Mouse (Mus musculus): ENCODE measurements around the gene Kcng1. TPM values are rescaled to one million over a fixed set of nuclear protein-coding genes. Genes with fewer than 3 reads are reported as not detected.

Gene Kcng1
- polyA plus RNA-seq, 1 experiment from 2014 or later = 2.1 TPM

- Histone ChIP-seq H3K27ac (ENCODE audit: poor library complexity, severe bottlenecking) (no peak overlapping the region), H3K36me3 (no peaks in the 10 kb centered on the region), H3K9me3 (replicated peaks) (peaks cover 9% of the 10 kb centered on the region), H3K4me3 (no peak overlapping the region), H3K27me3 (replicated peaks) (peaks cover 78% of the 10 kb centered on the region), H3K4me1 (replicated peaks) (peaks cover 16% of the 10 kb centered on the region), H3K4me2 (peak overlapping the region; percentile 33), H3K9ac (no peak overlapping the region)
- 15% methylated on average over 6 of the region's 6 CpGs for WGBS
- no peak for ATAC-seq (ENCODE audit: insufficient number of reproducible peaks, low FRiP score)
These were observed 11.0 kb upstream of the Kcng1 start for GRCm38 (mm10) chr2:168292521-168292920.

DNA sequence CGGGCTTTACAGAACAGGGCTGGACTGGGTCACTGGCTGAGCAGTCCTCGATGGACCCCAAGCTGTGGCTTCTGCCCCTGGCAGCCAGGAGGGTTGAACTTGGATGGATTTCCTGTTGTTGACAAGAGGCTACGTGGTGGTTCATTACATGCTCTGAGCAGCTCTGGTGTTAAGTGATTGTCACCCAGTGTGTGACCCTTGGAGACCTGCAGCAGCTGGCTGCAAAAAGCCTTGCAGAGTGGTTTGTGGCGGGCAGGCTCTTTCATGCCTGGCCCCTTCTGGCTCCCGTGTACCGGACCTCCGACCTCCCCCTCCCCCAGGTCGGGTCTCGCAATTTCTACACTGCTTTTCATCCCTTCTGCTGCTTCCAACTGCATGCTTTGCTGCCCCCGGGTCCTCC is 10.5 kb upstream of the Kcng1 start:
- Histone ChIP-seq H3K4me3 (no peak overlapping the region), H3K4me2 (peak overlapping the region; percentile 33)
- WGBS = 12% methylated on average over 10 of the region's 10 CpGs

DNA sequence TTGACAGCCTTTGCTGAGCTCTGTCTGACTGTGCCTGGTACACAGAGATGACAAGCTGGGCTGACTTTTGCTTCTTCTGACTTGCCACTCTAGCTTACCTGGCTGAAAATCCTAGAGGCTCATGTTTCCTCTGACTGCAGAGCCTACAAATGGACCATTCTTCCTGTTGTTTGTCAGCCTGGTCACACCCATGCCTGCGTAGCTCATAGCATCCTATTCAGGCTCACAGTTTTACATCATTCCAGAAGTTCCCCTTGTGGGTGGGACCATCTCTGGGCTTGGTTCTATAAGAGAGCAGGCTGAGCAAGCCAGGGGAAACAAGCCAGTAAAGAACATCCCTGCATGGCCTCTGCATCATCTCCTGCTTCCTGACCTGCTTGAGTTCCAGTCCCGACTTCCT is 8.3 kb upstream of the Kcng1 start:
- no peak overlapping the region for H3K4me2 ChIP-seq
- H3K27ac ChIP-seq (ENCODE audit: poor library complexity, severe bottlenecking) = no peak overlapping the region
- no peak for ATAC-seq (ENCODE audit: insufficient number of reproducible peaks, low FRiP score)
- peaks cover 94% of the 10 kb centered on the region for H3K27me3 ChIP-seq (replicated peaks)
- H3K4me3 ChIP-seq = no peak overlapping the region
- peaks cover 24% of the 10 kb centered on the region for H3K4me1 ChIP-seq (replicated peaks)
- H3K36me3 ChIP-seq = no peaks in the 10 kb centered on the region
- H3K9me3 ChIP-seq (replicated peaks) = peaks cover 21% of the 10 kb centered on the region
- H3K9ac ChIP-seq = no peak overlapping the region
- WGBS = 77% methylated on average over 2 of the region's 2 CpGs

More for the DNA sequence above, 10.5 kb upstream of the Kcng1 start:
- peaks cover 9% of the 10 kb centered on the region for H3K9me3 ChIP-seq (replicated peaks)
- ATAC-seq (ENCODE audit: insufficient number of reproducible peaks, low FRiP score) = no peak
- peaks cover 18% of the 10 kb centered on the region for H3K4me1 ChIP-seq (replicated peaks)
- H3K27ac ChIP-seq (ENCODE audit: poor library complexity, severe bottlenecking) = no peak overlapping the region
- H3K36me3 ChIP-seq = no peaks in the 10 kb centered on the region
- H3K27me3 ChIP-seq (replicated peaks) = peaks cover 82% of the 10 kb centered on the region
- no peak overlapping the region for H3K9ac ChIP-seq

GRCm38 (mm10) chr2:168289016-168289415 is 7.5 kb upstream of the Kcng1 start:
- no peak overlapping the region for H3K4me2 ChIP-seq
- H3K27me3 ChIP-seq (replicated peaks) = peaks cover 90% of the 10 kb centered on the region
- ATAC-seq (ENCODE audit: insufficient number of reproducible peaks, low FRiP score) = no peak
- peaks cover 21% of the 10 kb centered on the region for H3K9me3 ChIP-seq (replicated peaks)
- H3K4me3 ChIP-seq = no peak overlapping the region
- peaks cover 29% of the 10 kb centered on the region for H3K4me1 ChIP-seq (replicated peaks)
- WGBS = 56% methylated on average over 9 of the region's 9 CpGs
- no peak overlapping the region for H3K9ac ChIP-seq
- H3K27ac ChIP-seq (ENCODE audit: poor library complexity, severe bottlenecking) = no peak overlapping the region
- H3K36me3 ChIP-seq = no peaks in the 10 kb centered on the region

GRCm38 (mm10) chr2:168286987-168287386 is 5.5 kb upstream of the Kcng1 start:
- no peak for ATAC-seq (ENCODE audit: insufficient number of reproducible peaks, low FRiP score)
- WGBS = 10% methylated on average over 3 of the region's 3 CpGs
- Histone ChIP-seq H3K9ac (no peak overlapping the region), H3K4me3 (no peak overlapping the region), H3K27ac (ENCODE audit: poor library complexity, severe bottlenecking) (no peak overlapping the region), H3K4me1 (replicated peaks) (peaks cover 23% of the 10 kb centered on the region), H3K9me3 (replicated peaks) (peaks cover 21% of the 10 kb centered on the region), H3K36me3 (no peaks in the 10 kb centered on the region), H3K27me3 (replicated peaks) (peaks cover 86% of the 10 kb centered on the region), H3K4me2 (no peak overlapping the region)

GRCm38 (mm10) chr2:168285143-168285542 is 3.6 kb upstream of the Kcng1 start:
- peaks cover 33% of the 10 kb centered on the region for H3K4me1 ChIP-seq (replicated peaks)
- no peak overlapping the region for H3K4me3 ChIP-seq
- H3K9ac ChIP-seq = no peak overlapping the region
- H3K27me3 ChIP-seq (replicated peaks) = peaks cover 86% of the 10 kb centered on the region
- no peaks in the 10 kb centered on the region for H3K36me3 ChIP-seq
- no peak overlapping the region for H3K27ac ChIP-seq (ENCODE audit: poor library complexity, severe bottlenecking)
- H3K4me2 ChIP-seq = no peak overlapping the region
- peaks cover 12% of the 10 kb centered on the region for H3K9me3 ChIP-seq (replicated peaks)
- WGBS = 54% methylated on average over 6 of the region's 6 CpGs
- no peak for ATAC-seq (ENCODE audit: insufficient number of reproducible peaks, low FRiP score)

DNA sequence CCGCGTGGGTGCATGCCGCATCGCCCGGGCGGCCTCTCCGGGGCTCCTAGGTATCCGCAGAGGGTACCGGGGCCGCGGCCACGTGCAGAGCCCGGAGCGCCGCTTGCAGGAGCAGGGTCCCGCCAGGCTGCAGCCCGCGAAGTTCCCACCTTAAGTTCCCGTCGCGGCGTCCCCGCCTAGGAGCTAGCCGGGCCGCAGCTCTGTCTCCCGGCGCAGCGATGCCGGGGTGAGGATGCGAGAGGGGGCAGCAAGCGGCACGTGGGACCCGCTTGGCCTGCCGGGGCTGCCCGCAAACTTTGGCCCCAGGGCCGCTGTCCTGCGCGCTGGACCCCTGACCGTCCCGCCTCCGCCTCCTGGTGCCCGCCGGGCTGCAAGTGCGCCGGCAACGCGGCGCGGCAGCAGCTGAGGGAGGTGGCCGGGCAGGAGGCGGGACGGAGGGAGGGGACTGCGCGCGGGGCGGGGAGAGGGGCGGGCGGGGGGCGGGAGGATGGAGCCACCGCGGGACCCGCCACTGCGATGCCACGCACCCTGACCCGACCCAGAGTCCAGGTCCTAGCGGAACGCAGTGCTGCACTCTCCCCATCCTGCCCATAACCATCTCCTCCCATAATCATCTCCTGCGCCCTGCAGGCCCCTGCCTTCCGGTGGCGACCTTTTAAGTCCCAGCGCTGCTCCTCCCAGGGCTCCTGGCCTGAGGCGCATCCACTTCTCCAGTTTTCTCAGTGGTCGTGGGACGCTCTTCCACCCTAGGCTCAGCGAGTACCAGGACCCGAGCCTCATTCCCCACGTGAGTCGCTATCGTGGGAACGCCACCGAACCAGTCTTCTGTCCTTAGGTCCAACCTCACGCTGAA is 581 bp downstream of the Kcng1 start:
- peak; percentile 56 for ATAC-seq (ENCODE audit: insufficient number of reproducible peaks, low FRiP score)
- peaks cover 24% of the 10 kb centered on the region for H3K4me1 ChIP-seq (replicated peaks)

DNA sequence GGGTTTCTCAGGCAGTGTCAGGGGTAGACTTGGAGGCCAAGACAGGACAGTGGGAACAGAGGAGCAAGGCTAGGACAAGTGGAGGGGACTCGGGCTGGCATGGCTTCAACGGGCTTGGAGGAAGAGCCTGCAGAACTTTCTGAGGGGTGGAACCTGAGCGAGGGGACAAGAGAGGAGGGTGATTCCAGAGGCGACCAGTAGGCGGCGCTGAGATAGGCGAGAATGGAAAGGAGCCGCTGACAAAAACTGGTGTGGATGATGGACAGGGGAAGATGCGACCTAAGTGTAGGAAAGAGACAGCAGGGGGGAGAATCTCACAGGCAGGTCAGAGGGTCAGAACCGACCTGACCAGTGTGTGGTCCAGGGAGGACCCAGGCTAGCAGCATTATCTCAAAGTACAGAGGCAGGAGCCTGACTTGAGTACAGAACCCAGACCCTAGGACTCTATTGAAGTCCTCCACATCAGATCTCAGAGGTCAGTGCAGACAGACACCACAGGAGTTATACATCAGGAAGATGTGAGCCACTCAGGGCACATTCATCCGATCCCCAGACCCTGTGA is 7.1 kb downstream of the Kcng1 start:
- Histone ChIP-seq H3K4me2 (no peak overlapping the region), H3K27ac (ENCODE audit: poor library complexity, severe bottlenecking) (no peak overlapping the region), H3K4me1 (replicated peaks) (no peaks in the 10 kb centered on the region), H3K36me3 (no peaks in the 10 kb centered on the region), H3K27me3 (replicated peaks) (peaks cover 100% of the 10 kb centered on the region), H3K9ac (no peak overlapping the region), H3K4me3 (no peak overlapping the region), H3K9me3 (replicated peaks) (0 out of 2 replicates have a peak, but pooled peaks cover 2% of the 10 kb centered on the region)
- WGBS = 7% methylated on average over 11 of the region's 11 CpGs
- ATAC-seq (ENCODE audit: insufficient number of reproducible peaks, low FRiP score) = no peak

More for the DNA sequence above, 581 bp downstream of the Kcng1 start:
- H3K27ac ChIP-seq (ENCODE audit: poor library complexity, severe bottlenecking) = no peak overlapping the region
- H3K4me3 ChIP-seq = peak overlapping the region; percentile 54
- H3K4me2 ChIP-seq = peak overlapping the region; percentile 81
- no peaks in the 10 kb centered on the region for H3K36me3 ChIP-seq
- H3K27me3 ChIP-seq (replicated peaks) = peaks cover 88% of the 10 kb centered on the region
- WGBS = 2% methylated on average over 49 of the region's 82 CpGs
- peaks cover 9% of the 10 kb centered on the region for H3K9me3 ChIP-seq (replicated peaks)
- peak overlapping the region; percentile 23 for H3K9ac ChIP-seq

DNA sequence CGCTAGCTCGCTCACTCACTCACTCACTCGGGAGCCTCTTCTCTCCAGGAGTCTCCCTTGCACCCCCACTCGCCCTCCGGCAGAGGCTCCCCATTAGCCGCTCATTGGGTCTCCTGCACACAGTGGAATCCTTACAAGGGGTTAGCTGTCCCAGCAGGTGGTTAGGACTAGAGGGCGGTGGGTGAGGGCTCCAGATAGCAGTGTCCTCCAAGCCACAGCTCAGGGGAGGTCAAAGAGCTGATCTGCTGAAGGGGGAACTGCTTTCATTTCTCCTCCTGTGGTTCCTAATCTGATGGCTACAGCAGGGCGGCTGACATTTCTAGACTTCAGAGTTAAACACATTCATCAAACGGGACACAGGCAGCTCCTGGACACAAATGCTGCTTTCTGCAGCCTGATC is 8.1 kb downstream of the Kcng1 start:
- H3K9ac ChIP-seq = no peak overlapping the region
- 22% methylated on average over 9 of the region's 9 CpGs for WGBS
- H3K4me3 ChIP-seq = no peak overlapping the region

GRCm38 (mm10) chr2:168268033-168268432 is 13.5 kb downstream of the Kcng1 start:
- Histone ChIP-seq H3K9ac (no peak overlapping the region), H3K27me3 (replicated peaks) (peaks cover 90% of the 10 kb centered on the region), H3K36me3 (no peaks in the 10 kb centered on the region), H3K4me3 (peak overlapping the region; percentile 15), H3K9me3 (replicated peaks) (0 out of 2 replicates have a peak, but pooled peaks cover 10% of the 10 kb centered on the region), H3K4me2 (peak overlapping the region; percentile 49), H3K27ac (ENCODE audit: poor library complexity, severe bottlenecking) (no peak overlapping the region), H3K4me1 (replicated peaks) (no peaks in the 10 kb centered on the region)
- WGBS = 13% methylated on average over 7 of the region's 7 CpGs
- ATAC-seq (ENCODE audit: insufficient number of reproducible peaks, low FRiP score) = no peak

More for the DNA sequence above, 8.1 kb downstream of the Kcng1 start:
- H3K9me3 ChIP-seq (replicated peaks) = 0 out of 2 replicates have a peak, but pooled peaks cover 10% of the 10 kb centered on the region
- no peaks in the 10 kb centered on the region for H3K36me3 ChIP-seq
- no peaks in the 10 kb centered on the region for H3K4me1 ChIP-seq (replicated peaks)
- H3K27ac ChIP-seq (ENCODE audit: poor library complexity, severe bottlenecking) = no peak overlapping the region
- peak overlapping the region; percentile 4; the same call in 1 of the 2 replicates for H3K4me2 ChIP-seq
- no peak for ATAC-seq (ENCODE audit: insufficient number of reproducible peaks, low FRiP score)
- H3K27me3 ChIP-seq (replicated peaks) = peaks cover 100% of the 10 kb centered on the region

- 85% methylated on average over 10 of the region's 10 CpGs for WGBS
- H3K9ac ChIP-seq = no peak overlapping the region
- no peak for ATAC-seq (ENCODE audit: insufficient number of reproducible peaks, low FRiP score)
- no peak overlapping the region for H3K4me2 ChIP-seq
- H3K36me3 ChIP-seq = no peaks in the 10 kb centered on the region
- H3K27ac ChIP-seq (ENCODE audit: poor library complexity, severe bottlenecking) = no peak overlapping the region
- H3K27me3 ChIP-seq (replicated peaks) = peaks cover 88% of the 10 kb centered on the region
- no peak overlapping the region for H3K4me3 ChIP-seq
- H3K4me1 ChIP-seq (replicated peaks) = no peaks in the 10 kb centered on the region
- no peaks in the 10 kb centered on the region for H3K9me3 ChIP-seq (replicated peaks)
These were observed 20.6 kb downstream of the Kcng1 start for GRCm38 (mm10) chr2:168260900-168261299.

Measured in heart, embryonic 12.5 days (tissue).